Mouse (Mus musculus) sigmoid colon, adult 10 weeks (tissue): ENCODE data around the gene Fzd7. TPM values are rescaled to one million over a fixed set of nuclear protein-coding genes. Genes with fewer than 3 reads are reported as not detected.

Source experiments
- polyA plus RNA-seq: library from polyadenylated mRNA; stranded (reverse); fragments of 350-450 nt; fragmentation: Illumina TruSeq; extraction: RNeasy Lipid Tissue Mini Kit (QIAGEN cat#74804); gene quantifications from one replicate; pipeline ENCODE4 v1.2.3, GENCODE M21; 2014; ENCODE audit warnings: low read depth, low replicate concordance

The Fzd7 gene
- 23.3 TPM for polyA plus RNA-seq

GRCm38 (mm10) chr1:59482331-59482695 lies at the start of gene Fzd7:
TSS of gene Fzd7 (plus strand) at chr1:59482424.

GRCm38 (mm10) chr1:59516026-59516917 lies 34.0 kb downstream of the Fzd7 start, which contains the start of gene Gm973:
TSS of gene Gm973 (plus strand) at chr1:59516264.

Other genes with a start within 250 kb of the Fzd7 start
- 5.1 TPM for gene Als2, start 245.2 kb upstream of the Fzd7 start, polyA plus RNA-seq
- gene Cdk15, start 225.5 kb upstream of the Fzd7 start, polyA plus RNA-seq: not detected
- not detected for gene Gm973, start 33.8 kb downstream of the Fzd7 start, polyA plus RNA-seq
- 663 TPM for gene Sumo1, start 188.4 kb downstream of the Fzd7 start, polyA plus RNA-seq
- 401 TPM for gene Nop58, start 202.5 kb downstream of the Fzd7 start, polyA plus RNA-seq